Mouse (Mus musculus) cerebellum, adult 9-11 months (tissue): ENCODE measurements around the gene Ggt6.

Source experiments
- DNase-seq: peaks from one replicate; pipeline ENCODE4 v3.0.0; 2022

Ggt6 gene

GRCm38 (mm10) chr11:72477653-72478052, 42.3 kb downstream of the Ggt6 start:
- DNase-seq = no peak

GRCm38 (mm10) chr11:72478228-72478627, 42.9 kb downstream of the Ggt6 start:
- DNase-seq = no peak

- no peak for DNase-seq
These were observed 44.2 kb downstream of the Ggt6 start for GRCm38 (mm10) chr11:72479499-72479898.

DNA sequence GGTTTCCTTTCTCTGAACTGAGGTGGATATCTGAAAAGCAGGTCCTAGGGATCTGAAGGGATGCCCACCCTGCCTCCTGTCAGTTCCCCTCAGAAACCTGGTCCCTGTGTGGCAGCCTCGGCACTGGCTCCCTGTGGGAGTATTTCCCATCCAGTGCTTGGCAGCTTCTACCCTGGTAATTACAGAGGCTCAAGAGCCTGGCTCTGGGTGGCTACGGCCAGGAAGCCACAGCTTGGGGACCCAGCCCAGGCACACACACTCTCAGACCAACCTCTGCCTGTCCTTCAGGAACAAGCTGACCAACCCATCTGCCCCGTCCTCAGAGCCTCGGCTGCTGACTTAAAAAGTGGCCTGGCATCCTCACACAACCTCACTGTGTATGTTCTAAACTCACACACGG, 46.0 kb downstream of the Ggt6 start:
- no peak for DNase-seq

GRCm38 (mm10) chr11:72481952-72482351, 46.6 kb downstream of the Ggt6 start:
- DNase-seq = no peak

- no peak for DNase-seq
These were observed 49.2 kb downstream of the Ggt6 start for GRCm38 (mm10) chr11:72484549-72484948.

GRCm38 (mm10) chr11:72485157-72485556, 49.8 kb downstream of the Ggt6 start:
- no peak for DNase-seq

GRCm38 (mm10) chr11:72485960-72486359, 50.6 kb downstream of the Ggt6 start:
- DNase-seq = no peak

DNA sequence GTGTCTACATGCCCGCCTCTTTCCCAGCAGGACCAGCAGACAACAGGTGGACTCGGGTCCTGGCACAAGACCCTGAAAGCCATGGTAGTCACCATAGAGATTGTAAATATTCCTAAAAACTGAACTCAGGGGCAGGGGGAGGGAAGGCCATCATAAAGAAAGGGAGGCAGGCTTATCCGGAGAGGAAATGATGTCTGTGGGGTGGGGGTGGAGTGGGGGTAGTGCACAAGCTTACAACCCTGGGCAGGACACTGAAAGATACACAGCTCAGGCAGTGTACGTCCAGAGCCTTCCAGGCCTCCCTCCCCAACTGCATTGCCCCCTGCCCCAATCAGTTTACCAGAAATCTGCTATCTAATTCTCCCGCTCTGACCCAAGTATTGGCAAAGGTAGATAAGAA, 51.8 kb downstream of the Ggt6 start:
- no peak for DNase-seq

DNA sequence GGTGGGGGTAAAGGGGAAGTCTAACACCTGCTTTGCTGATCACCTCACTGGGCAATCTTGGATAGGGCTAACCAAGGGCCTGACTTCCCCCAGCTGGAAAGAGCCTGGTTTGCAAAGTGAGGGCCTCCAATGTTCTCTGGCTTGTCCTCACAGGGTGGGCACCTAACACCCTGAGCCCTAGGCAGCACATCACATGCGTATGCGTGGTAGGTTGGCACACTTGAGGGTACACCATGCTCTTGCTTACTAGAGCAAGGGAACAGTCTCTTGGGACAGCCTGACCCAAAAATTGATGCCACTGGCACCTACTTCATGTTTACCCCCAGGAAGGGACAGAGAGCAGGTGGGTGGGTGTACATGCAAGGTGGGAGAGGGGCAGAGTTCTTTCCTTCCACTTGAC, 52.4 kb downstream of the Ggt6 start:
- DNase-seq = no peak
